ENCODE assay signal across 15 mouse cellular contexts in the genomic region with DNA sequence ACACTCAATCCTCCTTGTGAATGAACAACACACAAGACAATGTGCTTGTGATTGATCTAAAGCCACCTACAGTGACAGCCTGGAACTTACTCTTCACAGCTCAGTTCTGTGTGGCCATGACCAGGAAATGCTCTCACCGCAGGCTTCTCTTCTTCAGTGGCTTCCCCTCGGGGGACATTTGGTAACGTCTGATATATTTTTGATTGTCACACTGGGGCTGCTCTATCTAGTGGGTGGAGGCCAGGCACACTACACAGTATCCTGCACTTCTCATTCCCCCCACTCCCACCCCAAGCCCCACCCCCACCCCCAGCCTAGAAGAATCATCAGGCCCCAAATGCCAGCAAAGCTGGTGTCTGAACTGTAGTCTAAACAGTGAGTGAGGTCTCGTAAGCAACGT. TPM values are rescaled to one million over a fixed set of nuclear protein-coding genes. Genes with fewer than 3 reads are reported as not detected.
DNase-seq lines count a peak whose midpoint lies in the region; ATAC-seq and TF ChIP-seq lines count a peak whose summit lies in the region.
"Had no signal": no experiment of that assay in that cellular context is flagged by ENCODE, and none has a peak within 500 bp of the region (broad histone marks: within the 10 kb centered on the region; RNA-seq: fewer than 3 reads in every experiment).

No protein-coding gene starts in this region.

- no peak overlapping the region for H3K4me3 ChIP-seq in lung, embryonic 15.5 days
- H3K4me3 ChIP-seq in liver, postnatal 0 days (ENCODE audit: low read depth, low read length), result no peak overlapping the region
- no peak overlapping the region for H3K4me3 ChIP-seq in forebrain, embryonic 15.5 days
- H3K4me3 ChIP-seq: embryonic facial prominence, embryonic 12.5 days; forebrain, embryonic 10.5 days; heart, embryonic 10.5 days had no signal

- no peaks in the 10 kb centered on the region for H3K36me3 ChIP-seq in lung, embryonic 15.5 days
- no peaks in the 10 kb centered on the region for H3K36me3 ChIP-seq in liver, postnatal 0 days (replicated peaks; ENCODE audit: insufficient read depth, low read length)
- no peaks in the 10 kb centered on the region for H3K36me3 ChIP-seq in forebrain, embryonic 15.5 days
- H3K36me3 ChIP-seq: embryonic facial prominence, embryonic 12.5 days; forebrain, embryonic 10.5 days; heart, embryonic 10.5 days had no signal

- 0 out of 2 replicates have a peak, but pooled peaks cover 4% of the 10 kb centered on the region for H3K9me3 ChIP-seq in lung, embryonic 15.5 days
- H3K9me3 ChIP-seq in liver, postnatal 0 days (ENCODE audit: low read length), result no peaks in the 10 kb centered on the region
- no peaks in the 10 kb centered on the region for H3K9me3 ChIP-seq in forebrain, embryonic 15.5 days
- H3K9me3 ChIP-seq: embryonic facial prominence, embryonic 12.5 days; heart, embryonic 10.5 days had no signal

- TF ChIP-seq CTCF in liver, postnatal 0 days (IDR thresholded peaks at IDR 0.05; ENCODE audit: low read depth), result no peak

- 37% methylated on average over 5 of the region's 5 CpGs for WGBS in lung, embryonic 15.5 days
- whole genome bisulfite sequencing in liver, postnatal 0 days (ENCODE audit: insufficient replicate concordance), result 21% methylated on average over 5 of the region's 5 CpGs
- 80% methylated on average over 5 of the region's 5 CpGs for WGBS in forebrain, embryonic 15.5 days

- DNase-seq in lung, adult 18-20 months, result no peak
- peak; percentile 17 to 34 for DNase-seq in B cell, adult 2 months
- no peak for DNase-seq in liver, postnatal 0 days
- DNase-seq in layer of hippocampus, adult 18-20 months (ENCODE audit: low spot score in 2 of 2), result no peak
- DNase-seq in gastrocnemius, adult 18-20 months (ENCODE audit: low spot score), result no peak
- DNase-seq: adrenal gland, adult 2 months; cerebellum, postnatal 14 days; kidney, adult 9 months; lung, adult 2 months had no signal

- 0 out of 2 replicates have a peak overlapping the region, but pooled peaks have one; percentile 41 for H3K27ac ChIP-seq in lung, embryonic 15.5 days
- H3K27ac ChIP-seq in liver, postnatal 0 days (ENCODE audit: low read depth), result no peak overlapping the region
- H3K27ac ChIP-seq in forebrain, embryonic 15.5 days (replicated peaks), result no peak overlapping the region
- H3K27ac ChIP-seq: embryonic facial prominence, embryonic 12.5 days; forebrain, embryonic 10.5 days; heart, embryonic 10.5 days had no signal

- peak; percentile 60 for ATAC-seq in lung, embryonic 15.5 days (ENCODE audit: borderline replicate concordance, extremely low read depth, low FRiP score, low TSS enrichment)
- ATAC-seq in granulocyte monocyte progenitor cell, adult 5-6 weeks (replicated peaks; ENCODE audit: poor library complexity, severe bottlenecking), result peak; percentile 92
- ATAC-seq in liver, postnatal 0 days, result peak; percentile 63
- no peak for ATAC-seq in forebrain, embryonic 15.5 days (replicated peaks)

- TF ChIP-seq EP300 in liver, postnatal 0 days (IDR thresholded peaks at IDR 0.05; ENCODE audit: low read depth), result no peak

- H3K4me1 ChIP-seq in lung, embryonic 15.5 days, result peaks cover 7% of the 10 kb centered on the region; the same call in 1 of the 2 replicates
- H3K4me1 ChIP-seq in liver, postnatal 0 days (ENCODE audit: insufficient read depth), result peaks cover 15% of the 10 kb centered on the region
- H3K4me1 ChIP-seq in forebrain, embryonic 15.5 days, result no peaks in the 10 kb centered on the region
- H3K4me1 ChIP-seq: embryonic facial prominence, embryonic 12.5 days; forebrain, embryonic 10.5 days had no signal

- no peak overlapping the region for H3K4me2 ChIP-seq in lung, embryonic 15.5 days
- no peak overlapping the region for H3K4me2 ChIP-seq in liver, postnatal 0 days (ENCODE audit: low read depth, low read length)
- no peak overlapping the region for H3K4me2 ChIP-seq in forebrain, embryonic 15.5 days (replicated peaks)
- H3K4me2 ChIP-seq: embryonic facial prominence, embryonic 12.5 days had no signal

- H3K9ac ChIP-seq in lung, embryonic 15.5 days, result no peak overlapping the region
- no peak overlapping the region for H3K9ac ChIP-seq in liver, postnatal 0 days (replicated peaks)
- no peak overlapping the region for H3K9ac ChIP-seq in forebrain, embryonic 15.5 days (replicated peaks)
- H3K9ac ChIP-seq: embryonic facial prominence, embryonic 12.5 days had no signal

- H3K27me3 ChIP-seq in lung, embryonic 15.5 days, result no peaks in the 10 kb centered on the region
- H3K27me3 ChIP-seq in liver, postnatal 0 days (ENCODE audit: insufficient read depth, low read length), result no peaks in the 10 kb centered on the region
- no peaks in the 10 kb centered on the region for H3K27me3 ChIP-seq in forebrain, embryonic 15.5 days
- H3K27me3 ChIP-seq: embryonic facial prominence, embryonic 12.5 days had no signal

RNA-seq across cellular contexts. Expression of gene Itga2, which starts 16.1 kb away (rescaled TPM):
- 9.8 and 13.5 TPM in 2 replicates for polyA plus RNA-seq in lung, embryonic 15.5 days (2015; fragmentation: Nextera tagmentation; extraction: Ambion mirVana)
- 0.13 and 0.51 TPM in 2 replicates for total RNA-seq in granulocyte monocyte progenitor cell, adult 5-6 weeks (2014; fragmentation: Nextera tagmentation)
- total RNA-seq in granulocyte monocyte progenitor cell, adult 5-6 weeks (2017), result 0.15 and 1.0 TPM in 2 replicates
- polyA plus RNA-seq in liver, postnatal 0 days (2015; fragmentation: Nextera tagmentation; extraction: Ambion mirVana), result 0.60 and 0.79 TPM in 2 replicates
- 0.66 and 2.0 TPM in 2 replicates for polyA plus RNA-seq in forebrain, embryonic 15.5 days (2015; fragmentation: Nextera tagmentation; extraction: Ambion mirVana)
- total RNA-seq in layer of hippocampus, adult 18-20 months (2021), result under 1 TPM; 0.10 to 0.56 TPM
- under 1 TPM; 0.33 to 0.43 TPM for total RNA-seq in gastrocnemius, adult 18-20 months (2021)

Comparison
In these comparisons a context has a peak if more than half of its experiments do, and no peak if none do; other contexts are left out.
1. DNase-seq: peak in B cell, adult 2 months (2 of 2); none in lung, adult 18-20 months (0 of 2), liver, postnatal 0 days (single experiment), layer of hippocampus, adult 18-20 months (0 of 2) and gastrocnemius, adult 18-20 months (single experiment).